Mouse (Mus musculus): Measurements from ENCODE around the gene Gigyf2.

DNA sequence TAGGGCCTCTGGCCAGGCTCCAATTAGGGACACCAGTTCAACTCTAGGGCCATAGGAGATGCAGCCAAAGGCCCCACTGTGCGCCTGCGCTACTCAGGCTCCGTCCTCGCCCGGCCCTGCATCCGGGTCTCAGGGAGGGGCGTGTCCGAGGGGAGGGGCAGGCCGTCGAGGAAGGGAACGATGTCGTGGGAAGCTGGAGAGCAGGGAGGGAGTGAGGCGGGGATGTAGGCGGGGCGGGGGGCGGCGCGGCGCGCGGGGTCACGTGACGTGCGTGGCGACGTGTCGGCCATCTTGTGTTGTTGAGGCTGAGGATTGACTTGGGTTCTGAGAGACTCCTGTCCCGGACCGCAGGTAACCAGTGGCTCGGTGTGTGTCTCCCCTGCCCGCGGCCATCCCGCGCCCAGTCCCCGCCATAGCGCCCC lies at the start of gene Gigyf2:
- TF ChIP-seq CTCF (IDR thresholded peaks at IDR 0.05; ENCODE audit: low read depth) (no peak), EP300 (IDR thresholded peaks at IDR 0.05; ENCODE audit: low read depth) (no peak)
